Mouse (Mus musculus) effector memory CD4-positive, alpha-beta T cell, adult 5 months (primary cell): Measurements from ENCODE around the gene Acvr1. TPM values are rescaled to one million over a fixed set of nuclear protein-coding genes. Genes with fewer than 3 reads are reported as not detected.

Experiments
- polyA plus RNA-seq: library from polyadenylated mRNA; unstranded; fragments of 100-300 nt; shearing (Covaris generic); gene quantifications from one replicate; pipeline ENCODE4 v1.2.1, GENCODE M21; 2017

Acvr1 gene
- polyA plus RNA-seq: 2.0 TPM

DNA sequence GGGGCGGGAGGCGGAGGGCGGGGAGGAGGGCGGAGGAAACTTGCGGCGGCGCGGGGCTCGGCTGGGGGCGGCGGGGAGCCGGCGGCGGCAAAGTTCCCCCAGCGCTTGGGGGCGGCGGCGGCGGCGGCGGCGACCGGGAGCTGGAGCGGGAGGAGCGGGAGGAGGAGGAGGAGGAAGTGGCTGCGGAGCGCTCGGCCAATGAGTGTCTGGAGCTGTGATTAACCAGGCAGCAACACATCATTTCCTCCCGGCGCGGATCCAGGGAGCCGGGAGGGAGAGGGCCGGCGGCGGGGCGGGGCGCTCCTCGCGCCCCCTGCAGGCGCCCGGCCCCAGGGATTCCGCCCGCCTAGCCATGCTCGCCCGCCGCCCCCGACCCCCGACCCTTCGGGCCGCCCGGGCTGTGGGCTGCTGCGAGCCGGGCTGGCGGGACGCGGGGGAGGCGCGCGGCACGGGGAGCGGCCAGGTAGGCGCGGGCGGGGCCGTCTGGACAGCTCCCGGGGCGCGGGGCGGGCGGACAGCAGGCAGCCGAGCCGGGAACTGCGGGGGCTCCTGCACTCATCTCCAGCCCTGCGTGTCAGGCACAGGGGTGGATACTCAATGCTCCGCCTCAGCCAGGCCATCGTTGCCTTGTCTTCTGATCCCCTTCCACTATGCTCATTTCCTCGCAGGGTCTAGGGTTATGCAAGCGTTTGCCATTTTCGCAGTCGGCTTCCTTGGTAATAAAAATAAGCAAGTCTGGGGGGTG, at the start of gene Acvr1, which contains the start of gene Upp2:
TSS of gene Acvr1 (minus strand) at position 92 of the 745 bp plus-strand sequence.
TSS of gene Upp2 (plus strand) at position 233 of the 745 bp plus-strand sequence.

DNA sequence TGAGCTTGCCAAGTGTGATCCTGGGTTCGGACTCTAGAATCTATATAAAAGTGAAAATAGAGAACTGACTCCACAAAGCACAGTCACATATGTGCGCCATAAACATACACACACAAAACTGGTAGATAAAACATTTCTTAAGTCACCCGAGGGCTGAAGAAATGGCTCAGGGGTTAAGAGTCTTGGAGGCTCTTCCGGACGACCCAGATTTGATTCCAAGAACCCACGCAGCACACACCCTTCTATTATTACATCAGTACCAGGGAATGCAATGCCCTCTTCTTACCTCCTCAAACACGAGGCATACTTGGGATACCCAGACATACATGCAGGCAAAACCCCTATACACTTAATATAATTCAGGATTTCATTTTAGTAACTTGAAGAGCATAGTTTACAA, 97.1 kb downstream of the Acvr1 start, which contains the start of gene Gm17409:
TSS of gene Gm17409 (plus strand) at position 301 of the 400 bp plus-strand sequence.

GRCm38 (mm10) chr2:58357414-58358131, 209.4 kb downstream of the Acvr1 start, which contains the start of gene Acvr1c:
Gene Acvr1c, minus strand, starts transcription at chr2:58357895.

Other genes starting within 250 kb of the Acvr1 start
- gene Acvr1c, start 209.3 kb downstream of the Acvr1 start, polyA plus RNA-seq: 0.05 TPM
- gene Gm17409, start 97.0 kb downstream of the Acvr1 start, polyA plus RNA-seq: not detected
- 0.90 TPM for gene Upp2, start 141 bp upstream of the Acvr1 start, polyA plus RNA-seq